ENCODE assay signal across 8 mouse cellular contexts in the genomic region with DNA sequence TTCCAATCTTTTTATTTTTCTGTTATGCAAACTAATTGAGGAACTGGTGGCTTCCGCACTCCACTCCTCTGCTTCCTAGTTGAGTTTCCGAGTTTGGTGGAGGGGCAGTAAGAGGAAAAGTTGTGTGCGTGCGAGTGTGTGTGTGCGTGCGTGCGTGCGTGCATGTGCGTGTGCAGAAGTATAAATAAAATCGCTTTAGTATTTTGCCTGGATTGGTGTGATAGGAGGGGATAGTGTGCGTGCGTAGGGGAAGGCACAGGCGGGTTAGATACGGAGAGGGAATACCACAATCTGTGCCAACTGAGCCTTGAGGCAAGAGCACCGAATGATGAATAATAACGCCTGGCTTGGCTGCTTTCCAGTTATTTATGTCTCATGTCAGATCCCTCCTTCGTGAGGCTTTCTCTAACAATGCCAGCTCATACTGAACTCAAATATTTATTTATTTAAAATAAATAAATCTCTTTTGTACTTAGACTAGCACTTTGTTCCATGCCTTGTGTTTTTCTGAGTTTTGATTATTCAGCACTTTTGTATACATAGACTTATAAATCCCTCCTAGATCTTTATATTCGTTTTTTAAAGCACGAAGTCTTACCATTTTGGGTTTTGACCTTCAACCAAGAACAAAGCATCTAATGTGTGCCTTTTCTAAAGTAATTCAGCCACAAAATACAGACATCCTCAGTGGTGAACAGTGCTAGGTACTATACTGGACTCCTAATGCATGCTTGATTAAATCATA. TPM values are rescaled to one million over a fixed set of nuclear protein-coding genes. Genes with fewer than 3 reads are reported as not detected.
DNase-seq lines count a peak whose midpoint lies in the region; ATAC-seq and TF ChIP-seq lines count a peak whose summit lies in the region.

No protein-coding gene starts in this region.

- H3K4me3 ChIP-seq in lung, embryonic 14.5 days (ENCODE audit: low read depth, low read length): peak overlapping the region; percentile 91
- H3K4me3 ChIP-seq in cortical plate, adult 2 months (ENCODE audit: insufficient read depth, low read length): peak overlapping the region; percentile 91
- peak overlapping the region; percentile 97 for H3K4me3 ChIP-seq in heart, embryonic 16.5 days (ENCODE audit: low read length)
- H3K4me3 ChIP-seq in limb, embryonic 14.5 days (replicated peaks; ENCODE audit: low read length): peak overlapping the region; percentile 88

- H3K4me1 ChIP-seq in lung, embryonic 14.5 days (ENCODE audit: insufficient read depth): peaks cover 3% of the 10 kb centered on the region
- H3K4me1 ChIP-seq in cortical plate, adult 2 months (ENCODE audit: control insufficient read depth, insufficient read depth, low read length): peaks cover 2% of the 10 kb centered on the region; the same call in 1 of the 2 replicates
- H3K4me1 ChIP-seq in heart, embryonic 16.5 days (ENCODE audit: control insufficient read depth, insufficient read depth, low read length): peaks cover 8% of the 10 kb centered on the region
- peaks cover 6% of the 10 kb centered on the region for H3K4me1 ChIP-seq in limb, embryonic 14.5 days (ENCODE audit: control insufficient read depth, insufficient read depth, low read length)

- H3K4me2 ChIP-seq in lung, embryonic 14.5 days: peak overlapping the region; percentile 80
- peak overlapping the region; percentile 88 for H3K4me2 ChIP-seq in heart, embryonic 16.5 days (ENCODE audit: low read depth, low read length)
- H3K4me2 ChIP-seq in limb, embryonic 14.5 days (replicated peaks; ENCODE audit: low read depth, low read length, severe bottlenecking): peak overlapping the region; percentile 91

- TF ChIP-seq CTCF in lung, embryonic 14.5 days (IDR thresholded peaks at IDR 0.05; ENCODE audit: low read depth): no peak
- no peak for TF ChIP-seq CTCF in Patski (IDR thresholded peaks at IDR 0.05)
- no peak for TF ChIP-seq CTCF in cortical plate, adult 2 months (IDR thresholded peaks at IDR 0.05; ENCODE audit: extremely low read depth, insufficient read depth, low read length)

- H3K27ac ChIP-seq in lung, embryonic 14.5 days (ENCODE audit: low read depth): peak overlapping the region; percentile 96
- no peak overlapping the region for H3K27ac ChIP-seq in cortical plate, adult 2 months (ENCODE audit: insufficient read depth, low read length)
- H3K27ac ChIP-seq in heart, embryonic 16.5 days (ENCODE audit: low read length): peak overlapping the region; percentile 98
- peak overlapping the region; percentile 93 for H3K27ac ChIP-seq in limb, embryonic 14.5 days (replicated peaks; ENCODE audit: low read depth, low read length)

- in situ Hi-C loops in Patski (cut with MboI; ENCODE audit: low pct_unique_long_range_greater_than_20kb): loop anchor here (5.0 to 25.0 kb wide), 5 partner anchors 108 to 1542 kb away; a partner anchor contains a TSS

- no peaks in the 10 kb centered on the region for H3K9me3 ChIP-seq in lung, embryonic 14.5 days (ENCODE audit: low read depth, low read length)
- H3K9me3 ChIP-seq in heart, embryonic 16.5 days (replicated peaks; ENCODE audit: control insufficient read depth, low read length): no peaks in the 10 kb centered on the region
- H3K9me3 ChIP-seq in limb, embryonic 14.5 days (ENCODE audit: control insufficient read depth, low read length): no peaks in the 10 kb centered on the region

- peaks cover 15% of the 10 kb centered on the region for H3K36me3 ChIP-seq in lung, embryonic 14.5 days (ENCODE audit: insufficient read depth)
- H3K36me3 ChIP-seq in heart, embryonic 16.5 days (ENCODE audit: control insufficient read depth, insufficient read depth): peaks cover 10% of the 10 kb centered on the region
- no peaks in the 10 kb centered on the region for H3K36me3 ChIP-seq in limb, embryonic 14.5 days (ENCODE audit: control insufficient read depth, insufficient read depth, low read length)

- H3K27me3 ChIP-seq in lung, embryonic 14.5 days (ENCODE audit: insufficient read depth, low read length): no peaks in the 10 kb centered on the region
- no peaks in the 10 kb centered on the region for H3K27me3 ChIP-seq in Patski
- H3K27me3 ChIP-seq in heart, embryonic 16.5 days (ENCODE audit: control insufficient read depth, insufficient read depth, low read length): no peaks in the 10 kb centered on the region
- no peaks in the 10 kb centered on the region for H3K27me3 ChIP-seq in limb, embryonic 14.5 days (ENCODE audit: control insufficient read depth, insufficient read depth, low read length)

- peak overlapping the region; percentile 89 for H3K9ac ChIP-seq in lung, embryonic 14.5 days
- peak overlapping the region; percentile 97 for H3K9ac ChIP-seq in heart, embryonic 16.5 days (ENCODE audit: low read length)
- H3K9ac ChIP-seq in limb, embryonic 14.5 days (ENCODE audit: low read depth, low read length, severe bottlenecking): peak overlapping the region; percentile 86

- DNase-seq in lung, embryonic 14.5 days: peak; percentile 94
- DNase-seq in lung, postnatal 4 days: no peak
- peak; percentile 80 for DNase-seq in Patski (ENCODE audit: low read depth, low spot score)
- DNase-seq in limb, embryonic 14.5 days (ENCODE audit: low spot score): peak; percentile 81
- peak; percentile 62 for DNase-seq in naive thymus-derived CD4-positive, alpha-beta T cell, adult 2 months (ENCODE audit: low read depth)
- no peak for DNase-seq in thymus, postnatal 25 days

- no peak for TF ChIP-seq POLR2A in cortical plate, adult 2 months (IDR thresholded peaks at IDR 0.05; ENCODE audit: extremely low read depth, insufficient read depth, low read length)
- no peak for TF ChIP-seq POLR2A in limb, embryonic 14.5 days (IDR thresholded peaks at IDR 0.05; ENCODE audit: borderline replicate concordance, extremely low read depth, insufficient read depth, insufficient read length)

- WGBS in lung, embryonic 14.5 days: 1% methylated on average over 19 of the region's 19 CpGs
- 2% methylated on average over 19 of the region's 19 CpGs for WGBS in heart, embryonic 16.5 days
- WGBS in limb, embryonic 14.5 days: 2% methylated on average over 19 of the region's 19 CpGs

- POLR2A ChIA-PET in Patski (lab: Charles Lee): interaction anchor here (0.9 to 2.0 kb wide), 3 partner anchors 104 to 138 kb away, joined by 3 to 13 read pairs (median 5); a partner anchor contains a TSS

- CTCF ChIA-PET in Patski (lab: Charles Lee): interaction anchor here (1.0 to 1.4 kb wide), 6 partner anchors 95 to 401 kb away, joined by 3 to 5 read pairs (median 3); no protein-coding TSS in a partner anchor

- ATAC-seq in lung, embryonic 14.5 days (ENCODE audit: insufficient read depth): peak; percentile 12; the same call in 1 of the 2 replicates
- ATAC-seq in Patski: no peak
- ATAC-seq in heart, embryonic 16.5 days (replicated peaks; ENCODE audit: extremely low read depth, insufficient read depth, low FRiP score): no peak
- ATAC-seq in limb, embryonic 14.5 days (ENCODE audit: low FRiP score, low read depth): no peak

RNA-seq across cellular contexts. Expression of a gene that starts 1.4 kb away (rescaled TPM):
- polyA plus RNA-seq in lung, embryonic 14.5 days (2014; fragmentation: Nextera tagmentation; extraction: Ambion mirVana): 44.4 and 47.4 TPM in 2 replicates
- 31.6 TPM for polyA plus RNA-seq in Patski (2021)
- polyA plus RNA-seq in cortical plate, adult 2 months (2012; rRNA removed): 6.4 and 8.2 TPM in 2 replicates
- 23.2 and 24.3 TPM in 2 replicates for polyA plus RNA-seq in heart, embryonic 16.5 days (2015; fragmentation: Nextera tagmentation; extraction: Ambion mirVana)
- 7.7 and 8.9 TPM in 2 replicates for polyA plus RNA-seq in limb, embryonic 14.5 days (2012; rRNA removed)
- 29.9 and 31.4 TPM in 2 replicates for polyA plus RNA-seq in limb, embryonic 14.5 days (2014; fragmentation: Nextera tagmentation; extraction: Ambion mirVana)

Comparison
In these comparisons a context has a peak if more than half of its experiments do, and no peak if none do; other contexts are left out.
1. DNase-seq: peak in lung, embryonic 14.5 days (single experiment), Patski (single experiment), limb, embryonic 14.5 days (single experiment) and naive thymus-derived CD4-positive, alpha-beta T cell, adult 2 months (single experiment); none in lung, postnatal 4 days (0 of 2) and thymus, postnatal 25 days (single experiment).
2. Peak in every context shown above with its lines, with median percentiles within 50 percentile points of each other: H3K4me2 ChIP-seq, H3K4me3 ChIP-seq and H3K9ac ChIP-seq.